Mouse (Mus musculus): Measurements from ENCODE around the gene Mttp. TPM values are rescaled to one million over a fixed set of nuclear protein-coding genes. Genes with fewer than 3 reads are reported as not detected.

Gene Mttp
- total RNA-seq, 2 experiments from 2014 or later: 3.1 to 5.6 TPM

DNA sequence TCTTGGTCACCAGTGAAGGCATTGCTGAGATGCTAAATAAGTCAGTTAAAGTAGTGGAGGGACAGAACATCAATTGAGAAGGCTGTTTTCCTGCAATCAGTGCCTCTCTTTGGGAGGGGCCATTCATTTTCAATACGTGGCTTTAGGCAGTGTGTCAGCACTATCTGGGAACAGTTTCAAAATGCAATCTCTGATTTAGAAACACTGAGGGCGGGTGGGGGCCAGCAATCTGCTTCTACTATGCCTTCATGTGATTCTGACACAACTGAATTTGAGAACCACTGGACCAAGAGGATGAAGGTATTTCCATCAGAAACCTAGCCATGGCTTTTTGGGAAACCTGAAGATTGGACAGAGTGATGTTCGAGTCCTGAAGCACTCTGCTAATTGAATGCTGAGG lies 49.5 kb downstream of the Mttp start:
- no peak for ATAC-seq (replicated peaks; ENCODE audit: poor library complexity)

DNA sequence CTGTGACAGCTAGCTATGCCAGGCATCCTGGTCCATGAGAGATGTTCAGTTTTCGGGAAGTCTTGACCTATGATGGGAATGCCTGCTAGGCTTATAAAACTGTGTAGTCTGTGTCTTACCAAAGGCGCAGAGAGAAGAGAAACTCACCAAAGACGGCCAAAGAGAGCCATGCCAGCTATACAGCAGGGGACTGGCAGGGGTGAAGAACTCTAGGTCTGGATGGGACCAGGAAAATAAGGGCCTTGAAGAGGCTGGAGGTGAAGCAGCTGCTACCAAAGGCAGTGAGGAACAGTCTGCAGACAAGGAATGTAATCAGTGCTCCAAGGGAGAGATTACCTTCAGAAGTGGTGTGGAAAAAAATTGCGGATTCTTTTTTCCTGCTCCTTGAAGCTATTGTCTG lies 60.9 kb downstream of the Mttp start:
- ATAC-seq (replicated peaks; ENCODE audit: poor library complexity): no peak

GRCm38 (mm10) chr3:138083073-138083637 lies 61.6 kb downstream of the Mttp start:
- no peak for ATAC-seq (replicated peaks; ENCODE audit: poor library complexity)

DNA sequence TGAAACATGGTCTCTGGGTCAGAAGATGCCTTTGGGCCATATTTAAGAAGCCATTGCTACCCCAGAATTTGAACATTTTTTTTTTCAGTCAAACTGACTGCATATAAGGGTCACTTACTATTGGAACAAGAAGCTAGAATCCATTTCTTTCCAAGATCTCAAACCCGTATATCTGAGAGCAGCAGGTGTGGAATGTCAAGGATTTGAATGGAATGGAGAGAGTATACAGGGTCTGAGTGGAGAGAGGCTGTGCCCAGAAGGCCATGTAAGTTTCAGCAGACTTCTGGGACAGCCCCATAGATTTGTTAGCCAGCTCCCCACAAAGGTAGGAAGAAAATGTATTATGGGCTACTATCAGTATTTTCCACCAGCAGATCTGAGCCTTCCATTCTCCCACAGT lies 66.1 kb downstream of the Mttp start:
- no peak for ATAC-seq (replicated peaks; ENCODE audit: poor library complexity)

GRCm38 (mm10) chr3:138077476-138078340 lies 67.1 kb downstream of the Mttp start:
- ATAC-seq (replicated peaks; ENCODE audit: poor library complexity): no peak

- ATAC-seq (replicated peaks; ENCODE audit: poor library complexity): no peak
These were observed 69.6 kb downstream of the Mttp start for GRCm38 (mm10) chr3:138075209-138075608.

GRCm38 (mm10) chr3:138074214-138074613 lies 70.6 kb downstream of the Mttp start:
- ATAC-seq (replicated peaks; ENCODE audit: poor library complexity): no peak

GRCm38 (mm10) chr3:138071476-138072073 lies 73.2 kb downstream of the Mttp start:
- ATAC-seq (replicated peaks; ENCODE audit: poor library complexity): no peak

GRCm38 (mm10) chr3:138071004-138071403 lies 73.8 kb downstream of the Mttp start:
- ATAC-seq (replicated peaks; ENCODE audit: poor library complexity): no peak

DNA sequence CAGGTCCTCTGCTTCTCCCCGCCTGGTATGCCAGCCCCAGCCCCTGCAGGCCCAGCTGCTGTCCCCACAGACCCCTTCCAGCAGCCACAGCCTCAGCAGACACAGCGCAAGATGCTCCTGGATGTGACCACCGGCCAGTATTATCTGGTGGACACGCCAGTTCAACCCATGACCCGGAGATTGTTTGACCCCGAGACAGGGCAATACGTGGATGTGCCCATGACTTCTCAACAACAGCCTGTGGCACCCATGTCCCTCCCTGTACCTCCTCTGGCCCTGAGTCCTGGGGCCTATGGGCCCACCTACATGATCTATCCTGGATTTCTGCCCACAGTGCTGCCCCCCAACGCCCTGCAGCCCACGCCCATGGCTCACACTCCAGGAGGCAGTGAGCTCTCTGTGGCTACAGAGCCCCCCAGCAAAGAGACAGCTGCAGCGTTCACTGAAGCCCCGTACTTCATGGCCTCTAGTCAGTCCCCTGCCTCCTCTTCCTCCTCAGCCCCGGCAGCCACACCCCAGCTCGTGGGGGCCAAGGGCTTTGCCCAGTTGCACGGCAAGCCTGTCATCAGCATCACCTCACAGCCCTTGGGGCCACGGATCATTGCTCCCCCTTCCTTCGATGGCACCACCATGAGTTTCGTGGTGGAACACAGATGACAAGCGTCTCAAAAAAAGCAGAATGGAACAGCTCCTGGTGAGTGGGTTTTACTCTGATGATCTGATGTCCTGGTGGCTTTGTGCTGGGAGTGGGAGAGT lies 74.8 kb downstream of the Mttp start:
- no peak for ATAC-seq (replicated peaks; ENCODE audit: poor library complexity)

DNA sequence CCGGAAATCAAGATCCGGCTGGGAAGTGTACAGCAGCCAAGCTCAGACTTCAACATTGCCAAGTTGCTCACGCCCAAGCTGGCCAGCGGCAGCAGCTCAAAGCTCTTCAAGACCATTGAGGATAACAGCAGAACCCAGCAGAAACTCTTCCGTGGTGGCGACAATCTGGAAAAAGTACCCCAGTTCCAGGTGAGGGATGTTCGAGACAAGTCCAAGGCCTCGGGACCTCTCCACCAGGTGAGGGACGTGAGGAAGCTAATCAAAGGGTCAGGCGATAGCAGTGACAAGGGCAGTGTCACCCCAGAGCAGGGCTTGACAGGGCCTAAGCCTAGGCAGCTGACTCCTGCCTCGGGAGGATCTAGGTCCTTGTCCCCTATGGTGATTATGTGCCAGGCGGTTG lies 76.7 kb downstream of the Mttp start:
- no peak for ATAC-seq (replicated peaks; ENCODE audit: poor library complexity)

DNA sequence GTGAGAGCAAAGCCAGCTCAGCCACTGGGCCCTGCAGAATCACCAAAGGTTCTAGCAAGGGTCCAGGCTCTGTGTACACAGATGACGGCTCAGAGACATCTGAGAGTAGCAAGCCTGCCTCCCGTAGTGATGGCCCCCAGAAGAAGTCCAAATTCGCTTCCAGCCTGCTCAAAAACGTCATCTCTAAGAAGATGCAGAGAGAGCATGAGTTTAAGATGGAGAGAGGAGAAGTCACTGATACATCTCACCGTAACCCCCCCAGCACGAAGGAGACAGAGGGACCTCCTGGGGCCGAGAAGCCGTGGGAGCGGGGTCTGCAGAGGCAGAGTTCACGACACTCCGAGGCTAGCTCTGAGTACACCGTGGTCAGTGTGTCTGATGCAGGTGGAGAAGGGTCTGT lies 77.5 kb downstream of the Mttp start, which contains the start of gene Gm5105:
TSS of gene Gm5105 (minus strand) at position 101 of the 400 bp plus-strand sequence.
- ATAC-seq (replicated peaks; ENCODE audit: poor library complexity): no peak

DNA sequence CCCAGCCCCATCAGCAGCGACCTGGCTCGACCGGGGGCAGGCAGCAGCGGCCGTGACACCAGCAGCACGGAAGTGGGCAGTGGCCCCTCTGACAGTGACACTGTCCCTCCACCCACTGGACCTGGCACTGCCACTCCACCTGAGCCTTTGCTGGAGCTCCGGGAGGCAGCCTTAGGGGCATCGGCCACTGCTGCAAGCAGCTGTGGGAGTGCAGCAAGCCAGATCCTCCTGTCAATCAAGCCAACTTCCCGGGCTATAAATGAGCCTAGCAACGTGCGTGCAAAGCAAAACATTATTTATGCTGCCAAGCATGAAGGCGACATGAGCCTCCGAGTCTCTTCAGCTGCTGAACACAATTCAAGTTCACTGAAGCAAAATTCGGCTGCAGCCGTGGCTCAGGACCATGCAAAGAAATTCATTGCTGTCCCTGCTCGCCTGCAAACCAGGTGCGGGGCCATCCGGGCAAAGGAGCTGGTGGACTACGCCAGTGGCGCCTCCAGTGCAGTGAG lies 78.4 kb downstream of the Mttp start:
- no peak for ATAC-seq (replicated peaks; ENCODE audit: poor library complexity)

- ATAC-seq (replicated peaks; ENCODE audit: poor library complexity): no peak
These were observed 78.8 kb downstream of the Mttp start for GRCm38 (mm10) chr3:138065930-138066329.

GRCm38 (mm10) chr3:138064732-138065645 lies 79.8 kb downstream of the Mttp start, which contains the start of gene 1110002E22Rik:
Gene 1110002E22Rik (plus strand): TSS chr3:138065052.
- no peak for ATAC-seq (replicated peaks; ENCODE audit: poor library complexity)

GRCm38 (mm10) chr3:138063731-138064329 lies 80.9 kb downstream of the Mttp start:
- ATAC-seq (replicated peaks; ENCODE audit: poor library complexity): no peak

- peak; percentile 23; the same call in 1 of the 2 replicates for ATAC-seq (replicated peaks; ENCODE audit: poor library complexity)
These were observed 82.1 kb downstream of the Mttp start for GRCm38 (mm10) chr3:138062673-138063072.

DNA sequence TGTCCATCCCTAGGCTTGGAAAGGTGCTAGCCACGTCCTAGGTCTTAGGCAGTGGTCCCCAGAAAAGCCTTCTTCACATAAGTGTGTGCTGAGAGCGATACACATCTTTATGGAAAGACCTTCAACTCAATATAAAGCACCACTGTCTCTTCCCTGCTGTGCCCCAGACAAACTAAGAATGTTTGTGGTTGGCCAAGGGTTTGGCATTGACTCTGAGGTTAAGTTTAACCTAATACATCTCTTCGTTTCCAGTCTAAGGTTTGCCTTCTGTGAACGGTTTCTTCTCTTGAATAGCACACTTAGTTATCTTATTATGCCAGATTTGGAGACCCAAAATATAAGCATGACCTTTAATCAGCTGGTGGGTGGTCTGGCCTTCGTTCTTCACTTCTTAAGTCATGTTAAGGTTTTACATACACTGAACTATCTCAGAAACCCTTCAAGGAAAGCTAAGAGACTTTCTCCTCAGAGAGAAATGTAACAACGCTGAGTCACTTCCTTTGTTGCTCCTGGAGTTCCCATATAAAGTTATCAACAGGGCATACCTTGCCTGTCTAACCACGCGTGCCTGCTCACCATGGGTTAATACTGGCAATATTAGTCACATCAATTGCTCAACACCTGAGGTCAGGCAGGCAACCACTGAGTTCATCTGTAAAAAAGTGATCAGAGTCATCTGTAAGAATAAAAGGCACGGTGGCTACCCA lies 83.4 kb downstream of the Mttp start:
- ATAC-seq (replicated peaks; ENCODE audit: poor library complexity): peak; percentile 67

- ATAC-seq (replicated peaks; ENCODE audit: poor library complexity): peak; percentile 57
These were observed 84.3 kb downstream of the Mttp start for GRCm38 (mm10) chr3:138060429-138060828.

Measured in megakaryocyte progenitor cell, adult 5-6 weeks (primary cell).